9 mouse cellular contexts compared by ENCODE assay signal in the genomic region with DNA sequence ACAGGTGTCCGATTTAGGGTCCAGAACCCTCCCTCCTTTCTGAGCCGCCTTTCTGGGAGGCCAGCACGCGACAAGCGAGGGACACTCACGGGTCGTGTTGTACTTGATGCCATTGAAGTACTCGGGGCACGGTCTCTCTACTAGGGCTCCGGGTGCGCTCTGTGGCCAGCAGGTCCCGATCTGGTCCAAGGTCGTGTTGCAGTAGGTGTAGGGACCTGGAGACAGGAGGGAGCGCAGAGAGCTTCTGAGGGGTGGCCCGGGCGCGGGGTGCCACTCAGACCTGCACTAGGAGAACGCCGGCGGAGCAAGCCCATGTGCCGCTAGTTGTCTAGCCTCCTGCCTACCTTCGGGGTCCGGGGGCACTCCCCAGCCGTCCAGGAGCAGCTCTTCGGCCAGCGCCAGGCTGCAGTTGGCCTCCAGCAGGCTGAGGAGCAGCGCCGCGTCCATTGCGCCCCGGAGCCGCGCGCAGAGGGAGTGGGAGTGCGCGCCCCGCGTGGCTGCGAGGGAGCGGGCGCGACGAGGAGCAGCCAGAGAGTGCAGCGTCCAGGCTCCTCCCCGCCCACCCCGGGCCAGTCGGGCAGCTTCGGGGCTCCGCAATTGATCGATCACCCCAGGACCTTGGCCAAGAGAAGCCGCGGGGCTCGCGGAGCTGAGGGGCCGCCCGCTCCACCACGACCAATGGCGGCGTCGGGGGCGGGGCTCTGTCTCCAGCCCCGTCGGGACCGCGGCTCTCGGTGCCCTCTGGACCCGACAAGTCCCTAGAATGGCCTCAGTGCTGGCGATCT. TPM values are rescaled to one million over a fixed set of nuclear protein-coding genes. Genes with fewer than 3 reads are reported as not detected.
DNase-seq lines count a peak whose midpoint lies in the region; ATAC-seq and TF ChIP-seq lines count a peak whose summit lies in the region.
"Had no signal": no experiment of that assay in that cellular context is flagged by ENCODE, and none has a peak within 500 bp of the region (broad histone marks: within the 10 kb centered on the region; RNA-seq: fewer than 3 reads in every experiment).

No protein-coding gene starts in this region.

- ATAC-seq in lung, embryonic 14.5 days (ENCODE audit: insufficient read depth): peak; percentile 85
- 0 out of 2 replicates have a peak, but pooled peaks have one; percentile 41 for ATAC-seq in embryonic facial prominence, embryonic 12.5 days (ENCODE audit: insufficient number of reproducible peaks, insufficient read depth, low FRiP score, low TSS enrichment)
- peak; percentile 41 for ATAC-seq in hindbrain, postnatal 0 days
- ATAC-seq in liver, embryonic 12.5 days: peak; percentile 76

- H3K27me3 ChIP-seq in lung, embryonic 14.5 days (ENCODE audit: insufficient read depth, low read length): peaks cover 53% of the 10 kb centered on the region
- H3K27me3 ChIP-seq in embryonic facial prominence, embryonic 12.5 days: peaks cover 69% of the 10 kb centered on the region
- peaks cover 41% of the 10 kb centered on the region for H3K27me3 ChIP-seq in hindbrain, postnatal 0 days (ENCODE audit: insufficient read depth, low read length)
- H3K27me3 ChIP-seq in liver, embryonic 12.5 days (replicated peaks): peaks cover 78% of the 10 kb centered on the region

- TF ChIP-seq CTCF in lung, embryonic 14.5 days (IDR thresholded peaks at IDR 0.05; ENCODE audit: low read depth): no peak
- no peak for TF ChIP-seq CTCF in hindbrain, postnatal 0 days (IDR thresholded peaks at IDR 0.05; ENCODE audit: low read depth)

- H3K27ac ChIP-seq in lung, embryonic 14.5 days (ENCODE audit: low read depth): no peak overlapping the region
- no peak overlapping the region for H3K27ac ChIP-seq in embryonic facial prominence, embryonic 12.5 days
- no peak overlapping the region for H3K27ac ChIP-seq in hindbrain, postnatal 0 days
- H3K27ac ChIP-seq in liver, embryonic 12.5 days: no peak overlapping the region

- under 1% methylated on average over 68 of the region's 68 CpGs for WGBS in lung, embryonic 14.5 days
- under 1% methylated on average over 68 of the region's 68 CpGs for WGBS in embryonic facial prominence, embryonic 12.5 days
- WGBS in hindbrain, postnatal 0 days: under 1% methylated on average over 68 of the region's 68 CpGs
- WGBS in liver, embryonic 12.5 days (ENCODE audit: insufficient replicate concordance): 3% methylated on average over 68 of the region's 68 CpGs

- no peaks in the 10 kb centered on the region for H3K36me3 ChIP-seq in lung, embryonic 14.5 days (ENCODE audit: insufficient read depth)
- H3K36me3 ChIP-seq in embryonic facial prominence, embryonic 12.5 days: no peaks in the 10 kb centered on the region
- H3K36me3 ChIP-seq in hindbrain, postnatal 0 days (ENCODE audit: insufficient read depth, low read length): no peaks in the 10 kb centered on the region
- H3K36me3 ChIP-seq in liver, embryonic 12.5 days: no peaks in the 10 kb centered on the region

- peak; percentile 65 for DNase-seq in lung, embryonic 14.5 days
- no peak for DNase-seq in lung, postnatal 36 days
- DNase-seq in hindbrain, postnatal 0 days (ENCODE audit: low spot score): peak; percentile 32
- DNase-seq in retina, postnatal 1 day: peak; percentile 67
- DNase-seq in urinary bladder, postnatal 14 days (ENCODE audit: low spot score): no peak
- no peak for DNase-seq in spleen, adult 12 weeks (ENCODE audit: low spot score)

- no peaks in the 10 kb centered on the region for H3K4me1 ChIP-seq in lung, embryonic 14.5 days (ENCODE audit: insufficient read depth)
- H3K4me1 ChIP-seq in embryonic facial prominence, embryonic 12.5 days: peaks cover 7% of the 10 kb centered on the region; the same call in 1 of the 2 replicates
- peaks cover 5% of the 10 kb centered on the region; the same call in 1 of the 2 replicates for H3K4me1 ChIP-seq in hindbrain, postnatal 0 days (ENCODE audit: insufficient read depth, low read length)
- 0 out of 2 replicates have a peak, but pooled peaks cover 6% of the 10 kb centered on the region for H3K4me1 ChIP-seq in liver, embryonic 12.5 days

- peak overlapping the region; percentile 83 for H3K4me2 ChIP-seq in lung, embryonic 14.5 days
- H3K4me2 ChIP-seq in embryonic facial prominence, embryonic 12.5 days (replicated peaks): peak overlapping the region; percentile 93
- H3K4me2 ChIP-seq in hindbrain, postnatal 0 days (ENCODE audit: low read depth, low read length): peak overlapping the region; percentile 81
- H3K4me2 ChIP-seq in liver, embryonic 12.5 days: peak overlapping the region; percentile 65

- H3K4me3 ChIP-seq in lung, embryonic 14.5 days (ENCODE audit: low read depth, low read length): peak overlapping the region; percentile 47
- H3K4me3 ChIP-seq in embryonic facial prominence, embryonic 12.5 days: peak overlapping the region; percentile 56
- H3K4me3 ChIP-seq in hindbrain, postnatal 0 days (ENCODE audit: low read length): peak overlapping the region; percentile 54
- peak overlapping the region; percentile 46 for H3K4me3 ChIP-seq in liver, embryonic 12.5 days

- H3K9me3 ChIP-seq in lung, embryonic 14.5 days (ENCODE audit: low read depth, low read length): no peaks in the 10 kb centered on the region
- no peaks in the 10 kb centered on the region for H3K9me3 ChIP-seq in embryonic facial prominence, embryonic 12.5 days
- H3K9me3 ChIP-seq in hindbrain, postnatal 0 days (ENCODE audit: low read length): no peaks in the 10 kb centered on the region
- H3K9me3 ChIP-seq in liver, embryonic 12.5 days (replicated peaks): no peaks in the 10 kb centered on the region

- H3K9ac ChIP-seq in lung, embryonic 14.5 days: peak overlapping the region; percentile 23
- peak overlapping the region; percentile 24; the same call in 1 of the 2 replicates for H3K9ac ChIP-seq in embryonic facial prominence, embryonic 12.5 days
- peak overlapping the region; percentile 37; the same call in 1 of the 2 replicates for H3K9ac ChIP-seq in hindbrain, postnatal 0 days (replicated peaks; ENCODE audit: low read length)
- 0 out of 2 replicates have a peak overlapping the region, but pooled peaks have one; percentile 20 for H3K9ac ChIP-seq in liver, embryonic 12.5 days

RNA-seq across cellular contexts. Expression of a gene that starts 15.3 kb away (rescaled TPM):
- 0.19 TPM in 1 of 2 replicates, not detected in the other for polyA plus RNA-seq in lung, embryonic 14.5 days (2014; fragmentation: Nextera tagmentation; extraction: Ambion mirVana)
- 0.23 TPM in 1 of 2 replicates, not detected in the other for polyA plus RNA-seq in embryonic facial prominence, embryonic 12.5 days (2016; fragmentation: Nextera tagmentation; extraction: Ambion mirVana)
- total RNA-seq in hindbrain, postnatal 0 days (2014; rRNA removed): 1.4 and 3.0 TPM in 2 replicates
- 1.5 and 1.8 TPM in 2 replicates for polyA plus RNA-seq in hindbrain, postnatal 0 days (2015; fragmentation: Nextera tagmentation; extraction: Ambion mirVana)
- polyA plus RNA-seq in liver, embryonic 12.5 days (2016; fragmentation: Nextera tagmentation; extraction: Ambion mirVana): 0.78 and 1.0 TPM in 2 replicates

RNA-seq across cellular contexts. Expression of a gene that starts 57.3 kb away (rescaled TPM):
- 0.29 TPM in 1 of 2 replicates, not detected in the other for polyA plus RNA-seq in lung, embryonic 14.5 days (2014; fragmentation: Nextera tagmentation; extraction: Ambion mirVana)
- 2.4 and 2.6 TPM in 2 replicates for polyA plus RNA-seq in embryonic facial prominence, embryonic 12.5 days (2016; fragmentation: Nextera tagmentation; extraction: Ambion mirVana)
- 0.52 TPM in 1 of 2 replicates, not detected in the other for total RNA-seq in hindbrain, postnatal 0 days (2014; rRNA removed)
- polyA plus RNA-seq in hindbrain, postnatal 0 days (2015; fragmentation: Nextera tagmentation; extraction: Ambion mirVana): not detected in 2 replicates
- polyA plus RNA-seq in liver, embryonic 12.5 days (2016; fragmentation: Nextera tagmentation; extraction: Ambion mirVana): 0.41 and 0.63 TPM in 2 replicates
- total RNA-seq: left cerebral cortex, postnatal 10 days had no signal

Comparison
In these comparisons a context has a peak if more than half of its experiments do, and no peak if none do; other contexts are left out.
1. DNase-seq: peak in lung, embryonic 14.5 days (single experiment), hindbrain, postnatal 0 days (single experiment) and retina, postnatal 1 day (single experiment); none in lung, postnatal 36 days (single experiment), urinary bladder, postnatal 14 days (single experiment) and spleen, adult 12 weeks (single experiment).
2. Peak in every context shown above with its lines, with median percentiles within 50 percentile points of each other: ATAC-seq, H3K4me2 ChIP-seq, H3K4me3 ChIP-seq and H3K9ac ChIP-seq.